Mouse (Mus musculus): ENCODE measurements at regions not wholly inside any gene's neighbourhood (a gene's known extent, or its start where the extent isn't known, plus 50 kb on each side); places are given as distances from the start of the nearest gene placed in this dataset.
A peak's percentile ranks its signal among the peaks of the same experiment; 100 is the strongest.

- no peak for DNase-seq (ENCODE audit: low spot score)
Observed at GRCm38 (mm10) chr11:19595107-19595506, 329.1 kb upstream of the Spred2 start.

- no peak for DNase-seq (ENCODE audit: low spot score)
Observed at GRCm38 (mm10) chr11:19596336-19596735, 327.8 kb upstream of the Spred2 start.

GRCm38 (mm10) chr11:19599433-19599832 lies 324.7 kb upstream of the Spred2 start:
- no peak for DNase-seq (ENCODE audit: low spot score)

GRCm38 (mm10) chr11:19601216-19601938 lies 322.8 kb upstream of the Spred2 start:
- DNase-seq (ENCODE audit: low spot score): peak; percentile 16

GRCm38 (mm10) chr11:19602496-19602895 lies 321.7 kb upstream of the Spred2 start:
- DNase-seq (ENCODE audit: low spot score): no peak

- DNase-seq (ENCODE audit: low spot score): no peak
Observed at GRCm38 (mm10) chr11:19605602-19606001, 318.6 kb upstream of the Spred2 start.

GRCm38 (mm10) chr11:19606943-19607342 lies 317.2 kb upstream of the Spred2 start:
- no peak for DNase-seq (ENCODE audit: low spot score)

- DNase-seq (ENCODE audit: low spot score): no peak
Observed at GRCm38 (mm10) chr11:19607941-19608340, 316.2 kb upstream of the Spred2 start.

- no peak for DNase-seq (ENCODE audit: low spot score)
Observed at GRCm38 (mm10) chr11:19608523-19608922, 315.7 kb upstream of the Spred2 start.

GRCm38 (mm10) chr11:19610559-19610958 lies 313.6 kb upstream of the Spred2 start:
- no peak for DNase-seq (ENCODE audit: low spot score)

GRCm38 (mm10) chr11:19611217-19611616 lies 313.0 kb upstream of the Spred2 start:
- DNase-seq (ENCODE audit: low spot score): no peak

GRCm38 (mm10) chr11:19616520-19616919 lies 307.7 kb upstream of the Spred2 start:
- no peak for DNase-seq (ENCODE audit: low spot score)

GRCm38 (mm10) chr11:19619494-19619893 lies 304.7 kb upstream of the Spred2 start:
- DNase-seq (ENCODE audit: low spot score): no peak

GRCm38 (mm10) chr11:19631055-19631695 lies 293.0 kb upstream of the Spred2 start:
- DNase-seq (ENCODE audit: low spot score): no peak

GRCm38 (mm10) chr11:19632477-19632876 lies 291.7 kb upstream of the Spred2 start:
- DNase-seq (ENCODE audit: low spot score): no peak

- DNase-seq (ENCODE audit: low spot score): no peak
Observed at GRCm38 (mm10) chr11:19633621-19634020, 290.6 kb upstream of the Spred2 start.

GRCm38 (mm10) chr11:19641153-19641552 lies 283.0 kb upstream of the Spred2 start:
- DNase-seq (ENCODE audit: low spot score): no peak

GRCm38 (mm10) chr11:19644116-19644795 lies 279.9 kb upstream of the Spred2 start:
- no peak for DNase-seq (ENCODE audit: low spot score)

GRCm38 (mm10) chr11:19645106-19645505 lies 279.1 kb upstream of the Spred2 start:
- no peak for DNase-seq (ENCODE audit: low spot score)

GRCm38 (mm10) chr11:19651522-19651921 lies 272.7 kb upstream of the Spred2 start:
- no peak for DNase-seq (ENCODE audit: low spot score)

- DNase-seq (ENCODE audit: low spot score): no peak
Observed at GRCm38 (mm10) chr11:19651929-19652328, 272.2 kb upstream of the Spred2 start.

- no peak for DNase-seq (ENCODE audit: low spot score)
Observed at GRCm38 (mm10) chr11:19659511-19659910, 264.7 kb upstream of the Spred2 start.

- no peak for DNase-seq (ENCODE audit: low spot score)
Observed at GRCm38 (mm10) chr11:19666732-19667131, 257.4 kb upstream of the Spred2 start.
